Mouse (Mus musculus): ENCODE measurements at regions not wholly inside any gene's neighbourhood (a gene's known extent, or its start where the extent isn't known, plus 50 kb on each side); places are given as distances from the start of the nearest gene placed in this dataset.

- DNase-seq, result no peak
Observed at GRCm38 (mm10) chr15:63166411-63166810, 678.6 kb downstream of the Gsdmc2 start.

GRCm38 (mm10) chr15:63163550-63164279, 681.3 kb downstream of the Gsdmc2 start:
- DNase-seq, result no peak

GRCm38 (mm10) chr15:63162881-63163549, 682.0 kb downstream of the Gsdmc2 start:
- no peak for DNase-seq

- DNase-seq, result peak in 1 of 2 experiments; percentile 1
Observed at GRCm38 (mm10) chr15:63123123-63123688, 721.8 kb downstream of the Gsdmc2 start.

DNA sequence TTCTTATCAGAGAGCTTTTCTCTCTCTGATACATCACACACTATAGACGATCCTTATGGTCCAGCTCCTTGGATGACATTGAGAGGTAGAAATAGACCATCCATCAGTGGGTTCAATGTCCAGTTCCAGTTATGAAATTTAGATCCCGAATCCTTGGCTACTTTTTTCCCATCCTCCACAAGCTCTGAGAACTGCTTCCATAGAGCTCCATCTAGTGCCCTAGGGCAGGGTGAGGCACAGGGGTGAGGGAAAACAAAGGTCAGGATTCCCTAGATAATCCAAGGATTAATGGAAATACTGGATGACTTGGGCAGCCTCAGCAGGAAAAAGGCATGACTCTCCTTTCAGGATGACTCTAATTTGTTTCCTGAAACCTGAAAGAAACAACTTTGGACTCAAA, 732.1 kb downstream of the Gsdmc2 start:
- DNase-seq, result no peak

GRCm38 (mm10) chr15:63100093-63100492, 744.9 kb downstream of the Gsdmc2 start:
- DNase-seq, result no peak

DNA sequence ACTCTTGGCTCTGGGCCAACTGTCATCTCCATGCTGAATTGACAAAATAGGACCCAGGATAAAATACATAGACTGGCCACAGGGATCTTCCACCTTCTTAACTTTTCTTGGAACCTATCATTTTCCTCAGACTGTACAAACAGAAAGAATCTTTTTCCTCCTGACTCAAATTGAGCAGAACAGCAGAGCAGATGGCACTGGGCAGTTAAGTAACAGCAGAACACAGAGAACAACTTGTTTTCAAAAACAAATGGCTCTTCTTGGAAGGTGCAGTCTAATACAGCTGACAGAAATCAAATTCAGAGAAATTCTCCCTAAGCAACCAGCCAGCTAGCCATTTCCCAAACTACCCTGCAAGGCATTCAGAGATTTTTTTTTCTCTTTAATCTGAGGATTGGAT, 763.0 kb downstream of the Gsdmc2 start:
- DNase-seq, result no peak

- no peak for DNase-seq
Observed at GRCm38 (mm10) chr15:63079825-63080224, 765.2 kb downstream of the Gsdmc2 start.

DNA sequence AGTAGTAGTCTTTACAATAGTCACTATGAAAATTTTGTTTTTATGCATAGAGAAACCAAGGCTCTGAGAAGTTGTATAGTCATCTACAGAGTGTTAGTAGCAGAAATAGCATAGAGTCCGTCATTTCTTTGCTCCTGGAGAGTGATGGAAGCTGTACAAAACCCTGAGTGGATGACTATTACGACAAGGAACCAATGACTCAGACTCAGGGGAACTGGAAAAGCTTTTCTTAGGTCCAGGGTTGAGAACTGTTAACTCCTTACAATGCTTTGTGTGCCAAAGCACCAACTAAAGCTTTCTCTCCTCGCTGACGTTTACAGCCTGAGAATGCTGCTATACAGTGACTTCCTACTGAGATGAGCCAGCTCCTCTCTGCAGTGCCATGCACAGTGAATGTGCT, 773.1 kb downstream of the Gsdmc2 start:
- no peak for DNase-seq

- DNase-seq, result no peak
Observed at GRCm38 (mm10) chr15:63067126-63067525, 777.9 kb downstream of the Gsdmc2 start.

DNA sequence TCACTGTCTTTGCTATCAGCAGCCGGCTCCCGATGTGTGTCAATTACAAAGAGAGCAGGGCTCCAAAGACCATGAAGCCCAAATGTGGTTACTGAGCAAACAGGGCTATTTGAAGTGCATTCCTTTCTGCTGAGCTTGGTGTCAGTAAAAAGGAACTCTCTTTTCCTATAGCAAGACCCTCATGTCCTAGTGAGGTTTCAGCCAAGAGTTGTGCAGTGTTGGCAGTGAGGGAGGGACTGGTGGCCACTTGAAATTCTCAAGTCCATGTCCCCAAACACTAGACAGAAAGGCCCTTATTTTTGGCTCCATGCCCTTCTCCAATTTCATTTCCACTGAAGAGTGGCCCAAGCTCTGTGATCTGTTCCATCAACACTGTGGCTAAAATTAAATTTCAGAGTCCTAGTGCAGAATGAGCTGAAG, 778.9 kb downstream of the Gsdmc2 start:
- no peak for DNase-seq

DNA sequence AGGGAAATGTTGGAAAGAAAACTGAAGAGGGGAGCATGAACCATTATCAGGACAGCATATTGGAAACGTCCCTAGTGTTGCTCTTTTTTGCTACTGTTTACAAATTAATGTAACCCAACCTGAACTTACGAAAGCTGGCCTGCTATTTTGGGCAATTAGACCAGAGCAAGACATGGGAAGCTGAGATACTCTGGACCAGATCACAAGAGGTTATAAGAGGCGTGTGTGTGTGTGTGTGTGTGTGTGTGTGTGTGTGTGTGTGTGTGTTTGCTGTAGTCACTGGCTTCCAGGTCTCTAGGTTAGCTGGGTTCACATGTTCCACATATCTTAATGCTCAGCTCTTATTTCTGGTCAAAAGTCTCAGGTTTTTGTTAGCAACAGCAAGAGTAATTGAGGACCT, 783.1 kb downstream of the Gsdmc2 start:
- no peak for DNase-seq

DNA sequence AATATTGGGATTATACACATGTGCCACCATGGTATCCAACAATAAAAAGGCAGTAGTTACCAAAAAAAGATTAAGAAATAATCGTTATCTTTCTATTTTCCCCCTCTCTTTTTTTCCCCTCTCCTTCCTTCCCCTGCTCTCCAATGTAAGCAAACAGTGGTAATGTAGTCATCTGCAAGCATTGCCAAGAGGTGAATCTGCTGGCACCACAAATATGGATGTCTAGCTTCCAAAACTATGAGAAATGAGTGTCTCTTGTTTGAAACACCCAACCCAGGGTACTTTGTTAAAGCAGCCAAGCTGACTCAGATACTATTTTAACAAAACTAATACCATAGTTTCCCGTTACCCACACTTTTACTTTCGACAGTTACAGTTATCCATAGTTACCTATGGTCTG, 784.2 kb downstream of the Gsdmc2 start:
- no peak for DNase-seq

GRCm38 (mm10) chr15:63052570-63053255, 792.3 kb downstream of the Gsdmc2 start:
- DNase-seq, result no peak

DNA sequence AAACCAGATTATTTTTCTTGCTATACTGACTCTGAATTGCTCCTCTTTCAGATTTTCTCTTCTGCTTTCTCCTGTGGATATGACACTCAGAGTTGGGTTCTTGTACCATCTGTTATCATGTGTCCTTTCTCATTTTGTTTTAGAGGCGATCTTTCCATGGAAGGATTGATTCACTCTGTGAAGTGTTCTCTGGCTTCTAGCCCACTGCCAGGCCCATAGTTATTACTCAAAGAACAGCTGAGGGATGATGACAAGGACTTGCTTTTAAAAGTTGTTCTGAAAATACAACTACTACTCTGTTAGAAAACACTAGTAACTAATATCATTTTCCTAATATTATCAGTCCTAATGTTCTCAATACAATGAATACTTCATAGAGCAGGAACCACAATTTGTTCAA, 794.9 kb downstream of the Gsdmc2 start:
- DNase-seq, result no peak

- no peak for DNase-seq
Observed at GRCm38 (mm10) chr15:63042367-63042766, 802.6 kb downstream of the Gsdmc2 start.

- no peak for DNase-seq
Observed at GRCm38 (mm10) chr15:63036241-63036640, 808.7 kb downstream of the Gsdmc2 start.

- DNase-seq, result no peak
Observed at GRCm38 (mm10) chr15:63020826-63021225, 824.2 kb downstream of the Gsdmc2 start.

DNA sequence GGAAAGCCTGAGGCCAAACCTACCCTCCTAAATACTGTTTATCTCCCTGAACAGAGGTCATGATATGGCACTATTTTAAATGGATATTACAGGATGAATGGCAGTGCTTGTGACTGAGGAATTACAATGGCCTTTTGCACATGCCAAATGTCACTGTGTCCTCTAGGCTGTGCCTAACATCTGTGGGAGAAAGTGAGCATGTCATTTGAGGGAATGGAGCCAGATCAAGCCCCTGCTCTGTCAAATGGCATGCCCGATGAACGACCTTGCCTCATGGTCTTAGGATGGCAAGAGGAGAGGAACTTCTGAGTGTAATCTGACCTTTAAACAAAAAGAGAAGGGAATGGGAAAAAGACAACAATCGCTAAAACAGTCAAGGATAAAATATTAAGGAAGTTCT, 827.0 kb downstream of the Gsdmc2 start:
- DNase-seq, result no peak

DNA sequence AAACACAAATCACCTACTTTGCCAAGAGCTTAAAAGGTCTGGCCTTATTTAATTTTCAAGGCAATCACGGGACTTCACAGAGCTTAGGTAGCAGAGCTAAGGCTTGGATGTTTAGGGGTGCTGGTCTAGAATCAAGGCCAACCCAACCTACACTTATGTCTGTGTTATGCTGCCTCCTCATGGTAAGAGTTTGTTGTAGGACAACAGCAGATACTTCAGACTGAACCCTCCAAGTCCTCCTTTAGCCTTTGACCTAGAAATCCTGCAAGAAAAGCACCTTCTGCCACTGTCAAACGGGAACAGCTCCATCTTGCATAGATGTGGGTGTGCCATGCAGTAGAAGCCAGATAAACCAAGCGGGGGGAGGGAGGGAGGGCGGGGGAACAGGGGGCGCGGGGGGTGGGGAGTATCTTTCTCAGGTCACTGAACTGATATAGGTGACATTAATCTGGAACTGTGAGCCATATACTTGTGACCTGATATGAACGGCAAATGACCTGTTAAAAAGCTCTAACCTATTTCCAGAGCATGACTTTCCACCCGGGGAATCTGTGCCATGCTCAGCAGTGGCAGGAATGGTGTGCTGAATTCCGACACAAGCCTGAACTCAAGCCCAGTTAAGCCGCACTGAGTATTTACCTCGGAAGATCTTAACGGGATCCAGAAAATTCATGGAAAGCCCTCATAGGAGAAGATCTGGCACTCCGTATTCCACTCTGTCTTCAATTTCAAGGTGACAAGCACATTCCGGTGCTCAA, 838.3 kb downstream of the Gsdmc2 start:
- no peak for DNase-seq

DNA sequence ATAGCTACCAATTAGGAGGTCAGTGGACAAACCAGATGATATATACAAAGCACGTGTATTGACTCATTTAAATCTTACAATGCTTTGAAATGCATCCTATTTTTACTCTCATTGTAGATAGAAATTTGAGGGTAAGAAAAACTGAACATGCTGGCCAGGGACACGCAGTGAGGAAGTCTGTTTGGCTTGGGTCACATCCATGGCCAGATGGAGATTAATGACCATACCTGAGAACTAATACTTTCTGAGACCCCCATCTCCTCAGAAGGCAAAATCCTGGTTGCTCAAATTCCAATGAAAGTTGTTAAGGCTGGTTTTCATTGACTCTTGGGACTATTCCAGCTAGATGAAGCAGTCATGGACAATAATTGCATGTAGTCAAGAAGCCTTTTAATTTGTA, 850.3 kb downstream of the Gsdmc2 start:
- DNase-seq, result no peak

DNA sequence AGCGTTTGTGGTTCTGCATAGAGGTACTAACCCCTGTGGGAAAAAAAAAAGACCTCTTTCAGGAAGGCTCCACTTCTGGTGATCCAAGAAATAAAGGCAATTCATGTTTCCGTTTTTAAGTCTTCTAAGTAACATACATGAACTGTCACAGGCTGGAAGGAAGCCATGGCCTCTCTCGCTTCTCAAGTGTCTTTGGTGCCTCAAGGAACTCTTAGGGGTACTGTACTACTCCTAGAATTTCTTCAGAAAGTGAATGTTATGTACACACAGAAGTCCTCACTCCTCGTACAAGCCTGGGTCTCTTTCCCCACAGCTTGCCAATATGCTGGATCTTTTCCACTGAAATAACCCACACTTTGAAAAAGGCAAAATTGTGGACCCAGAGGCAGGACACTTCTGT, 858.1 kb downstream of the Gsdmc2 start:
- DNase-seq, result no peak

- no peak for DNase-seq
Observed at GRCm38 (mm10) chr15:62986147-62986546, 858.8 kb downstream of the Gsdmc2 start.

Data from B cell, adult 2 months (primary cell).